Mouse (Mus musculus) A20 (cell line): ENCODE data around the gene Uba5.
A peak's percentile ranks its signal among the peaks of the same experiment; 100 is the strongest.

Experiments
- DNase-seq: peaks from one replicate; pipeline ENCODE4 v3.0.0-alpha.2; 2011; ENCODE audit warnings: low read depth, low spot score

Uba5 gene

DNA sequence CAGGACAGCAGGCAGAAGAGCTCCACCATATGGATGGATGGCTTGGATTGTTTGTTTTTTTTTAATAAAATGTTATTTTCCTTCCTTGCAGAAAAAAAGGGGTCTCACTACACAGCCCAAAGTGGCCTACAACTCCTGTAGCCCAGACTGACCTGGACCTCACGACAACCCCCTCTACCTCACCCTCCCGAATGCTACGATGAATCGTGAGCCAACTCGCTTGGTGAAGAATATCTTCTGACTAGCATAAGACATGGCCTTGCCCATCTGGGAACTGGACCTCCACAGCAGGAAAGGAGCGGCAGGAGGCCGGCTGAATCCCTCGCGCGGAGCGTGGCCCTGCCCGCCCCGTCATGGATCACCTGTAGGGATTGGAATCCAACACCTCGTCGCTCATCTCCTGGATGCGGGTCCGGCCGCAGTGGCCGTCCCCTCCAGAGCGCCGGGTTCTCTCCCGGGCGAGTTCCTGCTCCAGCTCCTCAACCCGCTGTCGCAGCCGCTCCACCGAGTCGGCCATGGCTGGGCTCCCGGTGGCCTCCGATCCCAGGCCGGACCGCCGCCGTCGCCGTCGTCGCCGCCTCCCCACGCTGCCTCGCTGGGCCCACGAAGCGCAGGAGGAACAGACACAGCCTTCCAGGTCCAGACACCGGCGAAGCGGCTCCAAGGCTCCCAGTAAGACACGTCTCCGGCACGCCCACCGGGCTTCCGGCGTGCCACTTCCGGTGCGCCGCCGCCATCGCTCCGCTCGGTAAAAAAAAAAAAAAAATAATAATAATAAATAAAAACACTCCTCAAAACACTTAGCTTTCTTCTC lies at the start of gene Uba5:
Gene Uba5, minus strand, starts transcription at position 705 of the 814 bp plus-strand sequence.
- peak; percentile 87 for DNase-seq

DNA sequence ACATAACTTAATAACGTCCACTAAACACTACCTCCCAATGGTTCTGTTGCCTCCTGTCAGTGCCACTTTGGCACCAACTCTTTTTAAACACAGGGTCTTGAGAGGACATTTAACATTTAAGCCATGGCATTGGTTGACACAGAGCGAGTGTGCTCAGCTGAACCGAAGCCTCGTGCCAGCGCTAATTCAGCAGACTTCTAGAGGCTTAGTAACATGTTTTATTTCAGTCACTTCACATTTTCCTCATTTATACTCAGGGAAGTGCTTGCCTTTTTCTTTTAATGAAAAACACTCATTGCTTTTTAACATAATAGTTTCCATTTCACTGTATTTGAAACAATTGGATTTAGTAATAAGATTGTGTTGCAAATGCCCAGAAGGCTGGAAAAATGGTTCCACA lies 46.2 kb upstream of the Uba5 start:
- DNase-seq = no peak

DNA sequence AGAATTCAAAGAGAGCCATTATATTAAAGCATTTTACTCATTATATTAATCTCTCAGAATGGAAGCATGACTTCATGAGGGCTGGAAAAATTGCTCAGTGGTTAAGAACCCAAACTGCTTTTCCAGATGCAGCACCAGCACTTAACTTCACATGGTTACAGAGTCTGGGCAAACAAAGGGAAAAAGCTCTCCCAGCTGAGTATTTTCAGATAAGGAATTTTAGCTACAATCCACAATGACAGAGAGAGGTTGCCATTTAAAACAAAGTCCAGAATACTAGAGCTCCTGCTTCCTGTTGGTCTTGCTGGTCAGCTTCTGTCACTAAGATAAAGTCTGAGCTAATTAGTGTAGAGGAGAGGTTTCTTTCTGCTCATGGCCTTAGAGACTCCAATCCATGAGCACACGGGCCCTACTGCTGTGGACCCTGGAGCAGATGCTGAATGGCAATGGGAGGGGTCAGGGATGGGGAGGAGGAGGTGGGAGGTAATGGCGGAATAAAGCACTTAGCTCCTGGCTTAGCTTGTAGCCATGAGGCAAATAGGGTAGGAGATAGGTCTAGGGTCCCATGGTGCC lies 45.7 kb upstream of the Uba5 start:
- DNase-seq = no peak

DNA sequence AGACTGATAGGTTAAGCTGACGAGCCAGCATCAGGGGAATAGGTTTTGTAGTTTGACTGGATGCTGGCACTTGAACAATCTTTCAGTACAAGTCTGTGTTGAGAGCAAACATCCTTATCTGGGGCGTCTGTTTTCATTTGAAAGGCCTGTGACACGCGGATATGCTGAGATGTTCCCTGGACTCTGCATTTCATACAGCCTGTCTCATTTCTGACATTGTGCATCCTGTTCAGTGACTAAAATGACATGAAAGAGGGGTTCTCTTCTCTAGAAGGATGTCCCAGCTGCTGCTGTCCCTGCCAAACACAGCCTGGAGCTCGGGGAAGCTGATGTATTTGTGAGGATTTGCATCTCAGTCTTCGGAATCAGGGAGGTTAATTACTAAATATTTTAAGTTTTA lies 44.5 kb upstream of the Uba5 start:
- DNase-seq = no peak

DNA sequence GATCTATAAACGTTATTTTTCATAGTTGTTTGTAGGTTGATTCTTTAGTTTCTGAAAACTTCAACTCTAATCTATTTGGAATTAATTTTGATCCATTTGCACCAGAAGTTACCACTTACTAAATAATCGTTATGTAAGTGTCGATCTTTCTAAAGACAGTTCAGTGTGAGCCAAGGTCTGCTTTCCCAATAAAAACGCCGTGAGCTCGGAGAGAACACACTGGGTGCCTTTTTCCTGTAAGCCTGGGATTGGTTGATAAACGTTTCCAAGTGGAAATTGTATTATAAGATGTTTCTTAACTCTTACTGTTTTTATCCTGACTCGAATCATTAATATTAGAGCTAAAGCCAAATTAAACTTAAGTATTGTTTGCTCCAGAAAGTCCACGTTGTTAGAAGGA lies 44.0 kb upstream of the Uba5 start:
- no peak for DNase-seq

DNA sequence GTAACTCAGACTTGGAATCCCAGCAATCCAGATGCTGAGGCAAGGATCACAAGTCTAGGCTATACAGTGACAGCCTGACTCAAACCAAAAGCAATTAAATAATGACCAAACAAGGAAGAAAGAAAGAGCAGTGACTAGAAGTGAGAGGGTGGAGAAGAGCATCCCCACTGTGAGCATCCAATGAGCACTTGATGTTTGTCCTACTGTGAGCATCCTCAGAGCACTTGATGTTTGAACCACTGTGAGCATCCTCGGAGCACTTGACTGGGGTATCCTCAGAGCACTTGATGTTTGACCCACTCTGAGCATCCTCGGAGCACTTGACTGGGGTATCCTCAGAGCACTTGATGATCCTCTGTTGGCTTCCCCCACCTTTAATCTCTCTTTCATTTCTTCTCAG lies 42.1 kb upstream of the Uba5 start:
- DNase-seq = no peak

DNA sequence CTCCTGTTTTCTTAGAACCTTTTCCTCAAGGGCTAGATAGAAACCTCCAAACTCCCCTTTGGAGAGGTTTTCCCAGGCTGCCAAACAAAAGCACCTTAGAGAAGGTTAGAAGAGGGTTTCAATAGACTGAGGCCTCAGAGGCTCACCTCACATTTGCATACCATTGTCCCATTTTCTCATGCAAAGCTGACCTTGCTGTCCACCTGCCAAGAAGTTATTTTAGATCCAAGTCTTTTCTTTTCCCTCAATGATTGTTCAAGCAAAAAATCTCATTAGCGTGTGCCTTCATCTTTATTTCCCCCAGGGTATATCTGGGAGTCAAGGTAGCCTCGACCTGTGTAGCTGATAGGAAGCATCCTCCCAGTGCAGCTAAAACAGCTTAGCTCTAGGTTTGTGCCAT lies 40.0 kb upstream of the Uba5 start:
- DNase-seq = peak; percentile 72

DNA sequence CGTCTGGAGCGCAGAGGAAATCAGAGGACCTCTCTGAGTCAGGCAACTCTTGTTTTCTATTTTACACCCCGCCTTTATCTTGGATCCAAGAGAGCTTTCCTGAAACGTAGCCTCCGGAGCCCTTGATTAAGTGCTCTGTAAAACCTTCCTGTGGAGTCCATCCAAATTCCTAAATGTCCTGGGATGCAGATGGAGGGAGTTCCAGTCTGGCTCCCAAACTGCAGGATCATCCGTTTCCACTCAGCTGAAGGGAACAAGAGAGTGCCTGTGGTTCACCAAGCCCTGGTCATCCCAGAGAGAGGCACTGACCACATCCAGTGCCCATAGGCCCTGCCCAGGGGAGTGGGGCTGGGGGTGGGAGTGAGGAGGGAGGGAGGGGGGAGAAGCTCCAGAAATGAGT lies 39.4 kb upstream of the Uba5 start:
- no peak for DNase-seq

DNA sequence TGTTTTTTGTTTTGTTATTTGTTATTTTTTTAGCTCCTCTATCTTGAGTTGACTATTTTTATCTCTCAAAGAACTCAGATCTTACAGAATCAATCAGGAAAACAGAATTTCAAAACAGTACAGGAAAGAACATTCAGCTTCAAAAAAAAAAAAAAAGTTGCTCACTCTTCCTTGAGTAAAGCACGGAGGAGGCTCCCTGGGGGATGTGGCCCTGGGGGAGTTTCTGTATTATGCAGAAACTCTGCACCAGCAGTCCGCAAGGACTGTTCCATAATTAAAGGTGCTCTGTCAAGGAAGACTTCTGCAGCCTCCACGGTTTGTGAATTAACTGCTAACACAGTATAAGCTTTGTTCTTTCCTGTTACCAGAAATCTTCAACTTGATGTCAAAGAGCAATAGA lies 38.5 kb upstream of the Uba5 start:
- no peak for DNase-seq

DNA sequence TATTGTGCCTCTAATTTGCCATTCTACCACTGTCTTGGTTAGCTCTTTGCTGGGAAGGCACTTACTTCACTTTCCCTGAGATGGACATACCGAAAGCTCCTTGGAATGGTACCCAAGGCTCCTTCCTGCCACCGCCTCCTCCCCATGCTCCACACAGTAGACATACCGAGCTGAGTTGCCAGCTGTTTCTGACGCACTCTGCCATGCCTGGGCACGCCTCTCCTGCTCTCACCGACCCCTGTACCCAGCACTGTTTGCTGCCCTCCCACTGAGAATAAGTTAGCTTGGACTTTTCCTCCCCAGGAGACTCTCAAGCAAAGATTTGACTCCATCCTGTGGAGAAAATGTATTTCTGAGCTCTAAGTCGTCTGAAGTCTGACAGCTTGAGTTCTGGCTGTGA lies 37.9 kb upstream of the Uba5 start:
- no peak for DNase-seq

DNA sequence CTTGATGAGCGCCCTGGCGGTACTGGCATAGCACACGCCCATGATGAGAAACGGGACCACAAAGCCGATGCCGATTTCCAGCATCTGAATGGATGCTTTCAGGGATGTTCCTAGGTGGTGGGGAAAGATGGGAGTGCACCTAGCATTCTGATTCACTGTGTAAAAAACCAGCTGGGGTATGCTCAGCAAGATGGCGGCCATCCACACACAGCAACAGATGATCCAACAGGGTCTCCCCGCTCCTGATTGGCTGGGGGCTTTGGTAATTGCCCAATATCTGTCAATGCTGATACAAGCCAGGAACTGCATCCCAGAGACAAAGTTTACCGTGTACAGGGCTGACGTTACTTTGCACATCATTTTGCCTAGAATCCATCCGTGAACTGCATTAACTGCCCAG lies 36.1 kb upstream of the Uba5 start:
- no peak for DNase-seq

DNA sequence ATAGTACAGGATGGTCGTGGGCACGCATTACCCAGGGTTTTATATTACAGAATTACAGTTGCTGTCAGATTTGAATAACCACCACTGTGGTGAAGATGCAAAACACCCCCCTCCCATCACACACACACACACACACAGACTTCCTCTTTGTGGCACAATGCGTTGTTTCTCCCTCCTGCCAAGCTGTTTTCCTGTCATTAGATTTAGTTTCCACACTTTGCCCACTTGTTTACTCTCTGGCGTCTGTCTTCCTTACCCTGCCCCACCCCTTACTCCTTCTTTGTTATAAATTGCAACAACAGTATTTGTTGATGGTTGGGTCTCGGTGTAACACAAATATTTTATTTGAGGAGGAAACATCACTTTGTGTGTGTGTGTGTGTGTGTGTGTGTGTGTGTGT lies 35.3 kb upstream of the Uba5 start:
- peak; percentile 79 for DNase-seq

DNA sequence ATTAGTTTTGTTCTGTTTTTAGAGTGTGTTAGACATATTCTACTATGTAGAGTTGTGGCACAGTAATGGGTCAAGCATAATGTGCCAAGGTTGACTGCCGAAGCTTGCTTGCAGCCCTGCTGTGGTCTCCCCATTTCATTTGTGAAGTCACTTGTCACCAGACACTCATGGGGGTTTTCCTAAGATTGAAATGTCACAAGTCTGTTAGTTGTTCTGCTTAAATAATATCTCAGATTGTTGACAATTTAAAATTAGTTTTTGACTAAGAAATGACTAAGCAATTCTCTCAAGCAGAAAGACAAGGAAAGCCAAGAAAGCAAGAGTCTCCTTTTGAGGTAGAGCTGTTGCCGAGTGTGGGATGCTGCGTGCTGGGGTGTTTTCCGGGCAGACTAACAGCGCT lies 30.0 kb upstream of the Uba5 start:
- peak; percentile 74 for DNase-seq

DNA sequence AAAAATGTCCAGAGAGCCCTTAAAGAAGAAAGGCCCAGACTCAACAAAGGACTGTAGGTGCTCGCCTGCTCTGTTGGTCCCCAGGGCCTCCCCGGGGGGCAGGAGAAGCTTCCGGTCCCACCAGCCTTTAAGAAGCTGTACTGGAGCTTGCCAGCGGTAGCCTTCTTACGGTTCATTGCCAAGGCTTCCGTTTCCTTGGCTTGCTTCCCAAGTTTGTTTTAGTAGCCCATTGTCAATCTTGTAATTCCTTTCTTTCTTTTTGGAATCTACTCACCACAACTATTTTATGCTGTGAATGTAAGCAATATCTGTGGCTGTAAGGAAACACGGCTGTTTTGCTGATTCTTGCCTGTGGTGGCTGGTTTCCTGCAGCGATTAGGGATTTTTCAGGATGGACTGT lies 25.6 kb upstream of the Uba5 start:
- no peak for DNase-seq

DNA sequence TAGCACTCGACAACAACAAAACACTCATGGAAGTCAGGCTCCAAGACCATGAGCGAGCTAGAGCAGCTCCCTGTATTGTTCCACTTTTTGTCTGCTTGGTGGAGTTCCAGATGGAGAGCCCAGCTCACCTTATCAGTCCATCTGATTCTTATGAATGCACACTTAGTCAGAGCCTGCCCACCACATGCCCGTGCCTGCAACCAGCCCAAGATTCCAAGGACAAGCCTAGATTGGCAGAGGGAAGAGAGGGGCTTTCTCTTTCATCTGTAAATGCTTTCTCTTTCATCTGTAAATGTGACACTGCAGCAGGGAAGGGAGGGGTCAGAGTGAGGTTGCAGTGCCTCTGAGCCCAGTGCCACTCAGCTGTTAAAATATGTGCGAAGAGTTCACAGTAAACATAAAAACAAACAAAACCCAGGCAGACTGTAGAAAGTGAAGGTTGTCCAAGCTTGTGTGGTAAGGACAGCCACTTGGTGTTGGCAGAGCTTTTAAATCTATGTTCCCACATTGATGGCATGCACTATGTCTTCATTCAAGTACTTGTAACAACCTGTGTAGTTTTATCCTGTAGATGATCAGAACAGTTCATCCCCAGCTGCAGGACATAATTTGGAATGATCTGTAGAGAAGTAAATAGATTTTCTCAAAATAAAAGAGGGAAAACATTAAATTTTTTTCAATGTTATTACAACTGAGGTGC lies 22.9 kb upstream of the Uba5 start:
- no peak for DNase-seq

DNA sequence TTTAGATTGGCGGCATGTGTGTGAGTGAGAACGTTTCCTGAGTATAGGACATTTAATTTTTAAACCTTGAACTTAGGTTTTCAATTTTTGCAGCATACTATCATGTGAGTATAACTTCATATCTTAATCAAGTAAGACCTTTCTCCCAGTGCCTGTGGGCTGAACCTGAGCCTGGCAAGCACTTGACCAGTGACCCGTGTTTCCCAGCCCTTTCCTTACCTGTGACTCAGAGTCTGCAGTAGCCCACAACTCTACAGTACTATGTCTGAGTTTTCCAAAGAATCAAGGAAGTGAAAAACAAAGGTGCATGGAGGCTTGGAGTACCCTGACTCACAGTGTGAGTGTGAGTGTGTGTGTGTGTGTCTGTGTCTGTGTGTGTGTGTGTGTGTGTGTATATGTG lies 17.1 kb upstream of the Uba5 start:
- DNase-seq = no peak

DNA sequence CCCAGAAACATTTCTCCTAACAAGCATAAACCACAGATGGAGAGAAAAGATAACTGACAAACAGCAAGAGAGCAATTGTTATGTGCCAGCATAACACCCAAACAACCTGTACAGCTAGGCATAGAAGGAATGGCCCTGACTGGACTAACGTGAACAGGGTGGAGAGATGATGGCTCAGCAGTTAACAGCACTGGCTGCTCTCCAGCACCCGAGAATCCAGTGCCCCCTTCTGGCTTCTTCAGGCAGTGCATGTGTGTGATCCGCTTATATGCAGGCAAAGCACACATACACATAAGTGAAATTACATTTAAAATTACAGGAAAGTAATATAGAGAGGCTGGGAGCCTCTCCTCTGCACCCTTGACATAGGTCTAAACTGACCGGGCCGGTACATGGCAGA lies 16.4 kb upstream of the Uba5 start:
- peak; percentile 69 for DNase-seq

DNA sequence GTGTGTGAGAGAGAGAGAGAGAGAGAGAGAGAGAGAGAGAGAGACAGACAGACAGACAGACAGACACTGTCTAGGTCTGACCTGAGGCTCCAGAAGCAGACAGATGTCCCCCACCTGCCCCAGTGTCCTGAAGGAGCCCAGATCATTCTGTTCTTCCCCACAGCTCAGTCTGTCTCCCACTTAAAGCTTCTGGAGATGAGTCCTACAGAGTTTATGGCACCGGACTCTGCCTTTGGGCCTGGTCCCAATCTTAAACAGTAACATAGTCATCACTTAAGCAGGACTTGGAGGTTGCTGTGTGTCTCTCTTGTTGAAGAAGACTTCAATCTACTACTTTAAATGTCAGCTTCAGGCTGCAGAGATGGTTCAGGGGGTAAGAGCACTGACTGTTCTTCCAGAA lies 15.8 kb upstream of the Uba5 start:
- DNase-seq = no peak

DNA sequence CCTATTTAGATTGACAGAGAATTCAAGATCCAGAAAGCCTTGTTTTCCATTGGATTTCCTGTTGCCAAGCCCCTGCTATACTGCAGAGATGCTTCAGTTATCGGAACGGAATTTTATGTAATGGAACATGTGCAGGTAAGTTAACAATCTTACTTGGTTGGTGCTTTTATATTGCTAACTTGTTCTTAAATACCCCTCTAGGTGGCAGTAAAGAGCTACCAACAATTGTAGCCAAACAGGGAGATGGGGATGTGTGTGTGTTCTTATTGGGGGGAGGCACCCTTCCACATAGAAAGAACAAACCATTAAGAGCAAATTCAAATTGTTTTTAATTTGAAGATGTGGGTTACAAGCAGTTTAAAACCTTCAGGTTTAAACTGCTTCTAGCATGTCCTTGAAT lies 12.9 kb upstream of the Uba5 start:
- peak; percentile 61 for DNase-seq

DNA sequence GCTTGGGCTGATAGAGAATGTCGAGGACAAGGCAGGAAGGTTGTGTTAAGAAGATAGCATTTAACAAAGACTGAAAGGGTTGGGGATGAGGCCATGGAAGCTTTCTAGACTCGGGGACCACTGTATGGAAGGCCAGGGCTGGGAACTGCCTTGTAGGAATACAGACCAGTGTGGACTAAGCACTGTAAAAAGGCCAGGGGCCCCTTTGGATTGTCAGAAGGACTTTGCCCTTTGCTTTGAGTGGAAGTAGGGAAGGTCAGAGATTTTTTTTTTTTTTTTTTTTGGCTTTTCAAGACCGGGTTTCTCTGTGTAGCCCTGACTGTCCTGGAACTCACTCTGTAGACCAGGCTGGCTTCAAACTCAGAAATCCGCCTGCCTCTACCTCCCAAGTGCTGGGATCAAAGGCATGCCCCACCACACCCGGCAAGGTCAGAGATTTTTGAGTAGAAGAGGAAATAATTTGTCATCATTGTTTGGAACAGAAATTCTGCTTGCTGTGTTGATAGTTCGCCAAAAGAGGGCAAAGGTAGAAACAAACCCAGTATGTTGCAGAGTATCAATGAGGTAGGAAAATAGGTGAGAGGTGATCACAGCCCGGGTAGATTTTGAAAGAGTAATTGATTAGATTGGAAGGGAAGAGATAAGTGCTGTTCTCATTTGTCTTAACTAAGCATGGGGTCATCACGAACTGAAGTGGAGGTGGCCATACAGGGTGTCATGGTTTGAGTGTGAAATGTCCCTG lies 8.1 kb upstream of the Uba5 start:
- no peak for DNase-seq

DNA sequence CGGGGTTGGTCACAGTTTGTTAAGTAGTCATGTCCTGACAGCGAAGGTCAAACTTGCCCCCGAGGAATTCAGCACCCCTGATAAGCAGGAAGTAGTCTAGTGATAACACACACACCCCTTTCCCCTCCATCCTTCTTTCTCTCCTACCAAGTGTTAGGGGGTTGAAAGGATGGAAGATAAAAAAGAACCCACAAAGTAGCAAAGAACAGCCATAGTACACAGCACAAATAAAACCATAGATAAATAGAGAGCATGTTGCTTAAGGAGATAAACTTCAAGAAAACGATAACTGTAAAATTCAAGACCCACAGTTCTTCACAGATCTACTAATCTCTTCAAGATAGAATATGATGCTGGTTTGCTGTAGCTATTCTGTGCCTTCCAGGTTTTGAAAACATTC lies 7.3 kb upstream of the Uba5 start:
- no peak for DNase-seq

DNA sequence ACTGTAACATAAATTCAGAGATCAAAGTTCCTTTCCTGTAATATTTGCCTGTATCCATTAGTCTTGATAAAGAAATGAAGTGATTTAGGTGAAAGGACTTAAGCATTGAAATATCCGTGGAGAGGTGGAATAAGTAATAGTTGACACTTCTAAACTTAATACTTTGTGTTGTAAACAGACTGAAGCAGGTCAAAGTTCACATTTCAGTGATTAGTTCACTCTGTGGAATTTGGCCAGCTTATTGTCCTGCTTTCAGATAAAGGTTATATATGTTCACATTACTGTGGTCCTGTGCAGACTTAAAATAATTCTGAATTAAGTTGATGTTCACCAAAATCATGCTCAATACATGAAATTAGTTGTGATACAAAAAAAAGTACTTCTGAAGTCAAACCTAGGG lies 1.6 kb upstream of the Uba5 start:
- no peak for DNase-seq
